Mouse (Mus musculus): ENCODE measurements at regions not wholly inside any gene's neighbourhood (a gene's known extent, or its start where the extent isn't known, plus 50 kb on each side); places are given as distances from the start of the nearest gene placed in this dataset.

GRCm38 (mm10) chr16:67989671-67990070 lies 369.0 kb upstream of the Cadm2 start:
- TF ChIP-seq POLR2A (IDR thresholded peaks at IDR 0.05; ENCODE audit: extremely low read depth, insufficient read depth, low read length): no peak
- no peak for TF ChIP-seq CTCF (IDR thresholded peaks at IDR 0.05; ENCODE audit: low read depth, low read length)
